Mouse (Mus musculus) cerebellum, adult 18-20 months (tissue): ENCODE measurements around the gene Ranbp17.
"Not testable (repeated sequence)": the region's sequence is repeated elsewhere in the genome, so short reads cannot be mapped to it uniquely, and the experiment has no call there.

Experiments
- DNase-seq, 2 experiments: peaks; one replicate each; pipeline ENCODE4 v3.0.0; 2021

Gene Ranbp17

GRCm38 (mm10) chr11:33513376-33513991, at the start of gene Ranbp17:
Gene Ranbp17 (minus strand): TSS chr11:33513746.
- DNase-seq: peak; percentile 65 to 74

GRCm38 (mm10) chr11:33554123-33554522, 40.6 kb upstream of the Ranbp17 start:
- peak; percentile 36 to 39 for DNase-seq

- DNase-seq: no peak
Observed at GRCm38 (mm10) chr11:33550861-33551560, 37.5 kb upstream of the Ranbp17 start.

- DNase-seq: peak in 1 of 2 experiments; percentile 2
Observed at GRCm38 (mm10) chr11:33547386-33547785, 33.8 kb upstream of the Ranbp17 start.

- DNase-seq: no peak
Observed at GRCm38 (mm10) chr11:33544945-33545344, 31.4 kb upstream of the Ranbp17 start.

- no peak for DNase-seq
Observed at GRCm38 (mm10) chr11:33544121-33544520, 30.6 kb upstream of the Ranbp17 start.

- DNase-seq: no peak
Observed at GRCm38 (mm10) chr11:33537390-33538125, 24.0 kb upstream of the Ranbp17 start.

- no peak for DNase-seq
Observed at GRCm38 (mm10) chr11:33536636-33537035, 23.1 kb upstream of the Ranbp17 start.

GRCm38 (mm10) chr11:33534541-33534940, 21.0 kb upstream of the Ranbp17 start:
- no peak for DNase-seq

GRCm38 (mm10) chr11:33533577-33533976, 20.0 kb upstream of the Ranbp17 start:
- no peak for DNase-seq

GRCm38 (mm10) chr11:33529576-33529975, 16.0 kb upstream of the Ranbp17 start:
- DNase-seq: no peak

GRCm38 (mm10) chr11:33512854-33513375, 631 bp downstream of the Ranbp17 start:
- DNase-seq: peak; percentile 79 to 85

- no peak for DNase-seq
Observed at GRCm38 (mm10) chr11:33509401-33509800, 4.1 kb downstream of the Ranbp17 start.

- no peak for DNase-seq
Observed at GRCm38 (mm10) chr11:33485746-33486145, 27.8 kb downstream of the Ranbp17 start.

- DNase-seq: no peak
Observed at GRCm38 (mm10) chr11:33480410-33480809, 33.1 kb downstream of the Ranbp17 start.

GRCm38 (mm10) chr11:33479209-33479608, 34.3 kb downstream of the Ranbp17 start:
- no peak for DNase-seq

- no peak for DNase-seq
Observed at GRCm38 (mm10) chr11:33476634-33477033, 36.9 kb downstream of the Ranbp17 start.

- DNase-seq: no peak
Observed at GRCm38 (mm10) chr11:33461172-33461571, 52.4 kb downstream of the Ranbp17 start.

- no peak for DNase-seq
Observed at GRCm38 (mm10) chr11:33454069-33454468, 59.5 kb downstream of the Ranbp17 start.

- DNase-seq: peak; percentile 46 to 57
Observed at GRCm38 (mm10) chr11:33433813-33434212, 79.7 kb downstream of the Ranbp17 start.

GRCm38 (mm10) chr11:33428238-33428637, 85.3 kb downstream of the Ranbp17 start:
- DNase-seq: not testable (repeated sequence)

- not testable (repeated sequence) for DNase-seq
Observed at GRCm38 (mm10) chr11:33427789-33428188, 85.8 kb downstream of the Ranbp17 start.

- DNase-seq: no peak
Observed at GRCm38 (mm10) chr11:33422226-33422625, 91.3 kb downstream of the Ranbp17 start.
